ENCODE assay signal across 19 mouse cellular contexts in genomic region chr9:21439456-21439855, GRCm38 (mm10). TPM values are rescaled to one million over a fixed set of nuclear protein-coding genes. Genes with fewer than 3 reads are reported as not detected.
DNase-seq lines count a peak whose midpoint lies in the region; ATAC-seq and TF ChIP-seq lines count a peak whose summit lies in the region.
"Had no signal": no experiment of that assay in that cellular context is flagged by ENCODE, and none has a peak within 500 bp of the region (broad histone marks: within the 10 kb centered on the region; RNA-seq: fewer than 3 reads in every experiment).

No protein-coding gene starts in this region.

- H3ac ChIP-seq in myocyte (ENCODE audit: control insufficient read depth, insufficient read length) = no peak overlapping the region

- H3K79me2 ChIP-seq in myocyte (ENCODE audit: control insufficient read depth, insufficient read depth) = peaks cover 89% of the 10 kb centered on the region

- intact Hi-C loops in gastrocnemius, postnatal 14 days (cut with DNase I; ENCODE audit: low total_unique reads) = no loop called here

- H3K9ac ChIP-seq in liver, embryonic 11.5 days (ENCODE audit: low read depth, low read length) = no peak overlapping the region
- H3K9ac ChIP-seq in liver, embryonic 12.5 days = no peak overlapping the region
- no peak overlapping the region for H3K9ac ChIP-seq in hindbrain, embryonic 16.5 days (ENCODE audit: low read depth, low read length)
- H3K9ac ChIP-seq: embryonic facial prominence, embryonic 15.5 days; heart, embryonic 15.5 days; hindbrain, embryonic 13.5 days; liver, embryonic 14.5 days had no signal

- H3K4me2 ChIP-seq in liver, embryonic 11.5 days = no peak overlapping the region
- no peak overlapping the region for H3K4me2 ChIP-seq in liver, embryonic 12.5 days
- peak overlapping the region; percentile 53 for H3K4me2 ChIP-seq in myocyte (ENCODE audit: low read depth)
- no peak overlapping the region for H3K4me2 ChIP-seq in hindbrain, embryonic 16.5 days (ENCODE audit: low read length)
- H3K4me2 ChIP-seq: embryonic facial prominence, embryonic 15.5 days; heart, embryonic 15.5 days; hindbrain, embryonic 13.5 days had no signal

- peak; percentile 12 for TF ChIP-seq POLR2A in myocyte (IDR thresholded peaks at IDR 0.05; ENCODE audit: insufficient read length, low read depth)

- peak; percentile 43 for DNase-seq in gastrocnemius, adult 18-20 months (ENCODE audit: low spot score)
- DNase-seq in gastrocnemius, postnatal 14 days = no peak
- DNase-seq in liver, embryonic 11.5 days (ENCODE audit: low spot score) = no peak
- peak; percentile 79 for DNase-seq in MN1 (ENCODE audit: low spot score)
- DNase-seq in cerebellum, adult 9-11 months = no peak
- DNase-seq: cerebellum, adult 11 months; gastrocnemius, postnatal 25 days; kidney, adult 11 months; left cerebral cortex, postnatal 4 days; lung, postnatal 4 days; midbrain, embryonic 14.5 days had no signal

- no peaks in the 10 kb centered on the region for H3K36me3 ChIP-seq in liver, embryonic 11.5 days (ENCODE audit: control insufficient read depth, insufficient read depth, low read length)
- peaks cover 8% of the 10 kb centered on the region for H3K36me3 ChIP-seq in liver, embryonic 12.5 days
- no peaks in the 10 kb centered on the region for H3K36me3 ChIP-seq in myocyte (ENCODE audit: control insufficient read depth, insufficient read depth)
- no peaks in the 10 kb centered on the region for H3K36me3 ChIP-seq in hindbrain, embryonic 16.5 days (ENCODE audit: control insufficient read depth, insufficient read depth, low read length)
- H3K36me3 ChIP-seq: heart, embryonic 15.5 days; hindbrain, embryonic 13.5 days had no signal

- no peaks in the 10 kb centered on the region for H3K27me3 ChIP-seq in liver, embryonic 11.5 days (replicated peaks; ENCODE audit: control insufficient read depth, insufficient read depth, low read length)
- H3K27me3 ChIP-seq in liver, embryonic 12.5 days (replicated peaks) = no peaks in the 10 kb centered on the region
- no peaks in the 10 kb centered on the region for H3K27me3 ChIP-seq in myocyte (ENCODE audit: control insufficient read depth, insufficient read depth, insufficient read length)
- no peaks in the 10 kb centered on the region for H3K27me3 ChIP-seq in hindbrain, embryonic 16.5 days (replicated peaks; ENCODE audit: control insufficient read depth, insufficient read depth, low read length)
- H3K27me3 ChIP-seq: embryonic facial prominence, embryonic 15.5 days; heart, embryonic 15.5 days; hindbrain, embryonic 13.5 days had no signal

- peaks cover 34% of the 10 kb centered on the region for H3K4me1 ChIP-seq in liver, embryonic 11.5 days (replicated peaks; ENCODE audit: control insufficient read depth, insufficient read depth, low read length)
- H3K4me1 ChIP-seq in liver, embryonic 12.5 days = peaks cover 55% of the 10 kb centered on the region
- no peaks in the 10 kb centered on the region for H3K4me1 ChIP-seq in hindbrain, embryonic 16.5 days (ENCODE audit: control insufficient read depth, insufficient read depth, low read depth, low read length)

- 79% methylated on average over 3 of the region's 3 CpGs for WGBS in liver, embryonic 11.5 days
- 67% methylated on average over 3 of the region's 3 CpGs for WGBS in liver, embryonic 12.5 days (ENCODE audit: insufficient replicate concordance)
- 80% methylated on average over 3 of the region's 3 CpGs for WGBS in hindbrain, embryonic 16.5 days

- H3K9me3 ChIP-seq in liver, embryonic 11.5 days (ENCODE audit: control insufficient read depth, low read length) = no peaks in the 10 kb centered on the region
- no peaks in the 10 kb centered on the region for H3K9me3 ChIP-seq in liver, embryonic 12.5 days (replicated peaks)
- no peaks in the 10 kb centered on the region for H3K9me3 ChIP-seq in hindbrain, embryonic 16.5 days (ENCODE audit: control insufficient read depth, low read length)
- H3K9me3 ChIP-seq: embryonic facial prominence, embryonic 15.5 days; heart, embryonic 15.5 days; hindbrain, embryonic 13.5 days had no signal

- H3K27ac ChIP-seq in liver, embryonic 11.5 days (ENCODE audit: low read depth, low read length) = no peak overlapping the region
- no peak overlapping the region for H3K27ac ChIP-seq in liver, embryonic 12.5 days
- no peak overlapping the region for H3K27ac ChIP-seq in hindbrain, embryonic 16.5 days (ENCODE audit: low read depth, low read length)
- H3K27ac ChIP-seq: heart, embryonic 15.5 days; hindbrain, embryonic 13.5 days; liver, embryonic 14.5 days had no signal

- peak; percentile 51 for ATAC-seq in liver, embryonic 11.5 days (replicated peaks; ENCODE audit: low FRiP score)
- no peak for ATAC-seq in liver, embryonic 12.5 days
- ATAC-seq in hindbrain, embryonic 16.5 days = no peak
- ATAC-seq: forebrain, embryonic 16.5 days had no signal

- no peak overlapping the region for H3K4me3 ChIP-seq in liver, embryonic 11.5 days (ENCODE audit: low read depth, low read length)
- no peak overlapping the region for H3K4me3 ChIP-seq in liver, embryonic 12.5 days
- no peak overlapping the region for H3K4me3 ChIP-seq in myocyte
- no peak overlapping the region for H3K4me3 ChIP-seq in hindbrain, embryonic 16.5 days (ENCODE audit: low read length)
- H3K4me3 ChIP-seq: embryonic facial prominence, embryonic 15.5 days; heart, embryonic 15.5 days; hindbrain, embryonic 13.5 days had no signal

TF ChIP-seq in myocyte, 11 proteins besides CTCF, POLR2A, EP300 and RAD21:
- no peak for TF ChIP-seq TCF12 (IDR thresholded peaks at IDR 0.05; ENCODE audit: insufficient read depth, poor library complexity, severe bottlenecking)
- TF ChIP-seq USF1 (IDR thresholded peaks at IDR 0.05; ENCODE audit: low read depth) = no peak
- peak; percentile 99 for TF ChIP-seq CEBPB (IDR thresholded peaks at IDR 0.05; ENCODE audit: insufficient read depth, poor library complexity, severe bottlenecking)
- TF ChIP-seq MYOD1 (IDR thresholded peaks at IDR 0.05; ENCODE audit: control insufficient read depth in 1 of 3, insufficient read length in 2 of 3, low read depth in 2 of 3) = peak in 1 of 3 experiments; percentile 62
- no peak for TF ChIP-seq MYOG (IDR thresholded peaks at IDR 0.05; ENCODE audit: control insufficient read depth in 1 of 3, insufficient read depth in 1 of 3, insufficient read length in 2 of 3, low read depth in 2 of 3)
- no peak for TF ChIP-seq POLR2AphosphoS2 (IDR thresholded peaks at IDR 0.05; ENCODE audit: insufficient read length, low read depth)
- no peak for TF ChIP-seq TCF3 (IDR thresholded peaks at IDR 0.05; ENCODE audit: insufficient read length, low read depth)
- TF ChIP-seq MAX (IDR thresholded peaks at IDR 0.05; ENCODE audit: low read depth) = peak; percentile 90
- no peak for TF ChIP-seq REST (IDR thresholded peaks at IDR 0.05; ENCODE audit: insufficient read depth, insufficient read length)
- no peak for TF ChIP-seq SRF (IDR thresholded peaks at IDR 0.05; ENCODE audit: control insufficient read depth, insufficient read length, low read depth)
TF ChIP-seq in myocyte: peak in this region for 3.

RNA-seq across cellular contexts. Expression of gene Dnm2, which starts 14.7 kb away (rescaled TPM):
- 10 to 100 TPM; 37.0 to 38.6 TPM for total RNA-seq in gastrocnemius, adult 18-20 months (2021)
- total RNA-seq in gastrocnemius, postnatal 14 days (2021) = 10 to 100 TPM; 47.8 to 48.0 TPM
- polyA plus RNA-seq in liver, embryonic 11.5 days (2014; fragmentation: Nextera tagmentation; extraction: Ambion mirVana) = 72.7 and 79.5 TPM in 2 replicates
- 72.2 and 75.5 TPM in 2 replicates for polyA plus RNA-seq in liver, embryonic 12.5 days (2016; fragmentation: Nextera tagmentation; extraction: Ambion mirVana)
- polyA plus RNA-seq in myocyte (2012; fragmentation: generic; extraction: Trizol) = 157 TPM
- polyA plus RNA-seq in hindbrain, embryonic 16.5 days (2015; fragmentation: Nextera tagmentation; extraction: Ambion mirVana) = 61.9 and 69.2 TPM in 2 replicates

RNA-seq across cellular contexts. Expression of gene Qtrt1, which starts 27.8 kb away (rescaled TPM):
- total RNA-seq in gastrocnemius, adult 18-20 months (2021) = 1 to 10 TPM; 5.8 to 6.3 TPM
- total RNA-seq in gastrocnemius, postnatal 14 days (2021) = 1 to 10 TPM; 5.5 to 8.1 TPM
- polyA plus RNA-seq in liver, embryonic 11.5 days (2014; fragmentation: Nextera tagmentation; extraction: Ambion mirVana) = 59.2 and 60.2 TPM in 2 replicates
- 31.2 and 32.7 TPM in 2 replicates for polyA plus RNA-seq in liver, embryonic 12.5 days (2016; fragmentation: Nextera tagmentation; extraction: Ambion mirVana)
- polyA plus RNA-seq in myocyte (2012; fragmentation: generic; extraction: Trizol) = 55.3 TPM
- 50.3 and 53.7 TPM in 2 replicates for polyA plus RNA-seq in hindbrain, embryonic 16.5 days (2015; fragmentation: Nextera tagmentation; extraction: Ambion mirVana)

Comparison
In these comparisons a context has a peak if more than half of its experiments do, and no peak if none do; other contexts are left out.
1. DNase-seq: peak in gastrocnemius, adult 18-20 months (single experiment) and MN1 (single experiment); none in gastrocnemius, postnatal 14 days (single experiment), liver, embryonic 11.5 days (single experiment) and cerebellum, adult 9-11 months (single experiment).